Mouse (Mus musculus): Measurements from ENCODE around the gene Fxyd6. TPM values are rescaled to one million over a fixed set of nuclear protein-coding genes. Genes with fewer than 3 reads are reported as not detected.

Gene Fxyd6
- polyA plus RNA-seq, 1 experiment = 18.9 TPM

GRCm38 (mm10) chr9:45415912-45416311 lies 45.9 kb downstream of the Fxyd6 start:
- WGBS = 62% methylated on average over 4 of the region's 4 CpGs
- H3K27me3 ChIP-seq (ENCODE audit: control insufficient read depth, insufficient read depth, low read length) = no peaks in the 10 kb centered on the region
- H3K4me3 ChIP-seq (ENCODE audit: low read depth, low read length) = no peak overlapping the region
- peaks cover 9% of the 10 kb centered on the region; the same call in 1 of the 2 replicates for H3K4me1 ChIP-seq (ENCODE audit: control insufficient read depth, insufficient read depth, insufficient read length, low read length)
- TF ChIP-seq POLR2A (IDR thresholded peaks at IDR 0.05; ENCODE audit: low read depth, low read length) (no peak), CTCF (IDR thresholded peaks at IDR 0.05; ENCODE audit: extremely low read depth, insufficient read length, insufficient replicate concordance, low read depth, low read length) (peak; percentile 12; the same call in 1 of the 2 replicates)
- H3K27ac ChIP-seq (ENCODE audit: insufficient read depth, low read depth, low read length) = no peak overlapping the region
- H3K36me3 ChIP-seq (ENCODE audit: control insufficient read depth, insufficient read depth, low read length) = no peaks in the 10 kb centered on the region

- Histone ChIP-seq H3K4me1 (ENCODE audit: control insufficient read depth, insufficient read depth, insufficient read length, low read length) (peaks cover 5% of the 10 kb centered on the region; the same call in 1 of the 2 replicates), H3K4me3 (ENCODE audit: low read depth, low read length) (peak overlapping the region; percentile 7; the same call in 1 of the 2 replicates), H3K27ac (ENCODE audit: insufficient read depth, low read depth, low read length) (no peak overlapping the region), H3K36me3 (ENCODE audit: control insufficient read depth, insufficient read depth, low read length) (no peaks in the 10 kb centered on the region), H3K27me3 (ENCODE audit: control insufficient read depth, insufficient read depth, low read length) (no peaks in the 10 kb centered on the region)
- WGBS = 8% methylated on average over 8 of the region's 8 CpGs
- TF ChIP-seq POLR2A (IDR thresholded peaks at IDR 0.05; ENCODE audit: low read depth, low read length) = no peak
- TF ChIP-seq CTCF (IDR thresholded peaks at IDR 0.05; ENCODE audit: extremely low read depth, insufficient read length, insufficient replicate concordance, low read depth, low read length) = peak; percentile 74; the same call in 1 of the 2 replicates
Observed at GRCm38 (mm10) chr9:45417245-45417644, 47.3 kb downstream of the Fxyd6 start.

- Histone ChIP-seq H3K36me3 (ENCODE audit: control insufficient read depth, insufficient read depth, low read length) (no peaks in the 10 kb centered on the region), H3K27ac (ENCODE audit: insufficient read depth, low read depth, low read length) (no peak overlapping the region), H3K4me3 (ENCODE audit: low read depth, low read length) (no peak overlapping the region), H3K27me3 (ENCODE audit: control insufficient read depth, insufficient read depth, low read length) (no peaks in the 10 kb centered on the region), H3K4me1 (ENCODE audit: control insufficient read depth, insufficient read depth, insufficient read length, low read length) (peaks cover 4% of the 10 kb centered on the region; the same call in 1 of the 2 replicates)
- TF ChIP-seq CTCF (IDR thresholded peaks at IDR 0.05; ENCODE audit: extremely low read depth, insufficient read length, insufficient replicate concordance, low read depth, low read length) (no peak), POLR2A (IDR thresholded peaks at IDR 0.05; ENCODE audit: low read depth, low read length) (no peak)
- 61% methylated on average over 8 of the region's 8 CpGs for WGBS
Observed at GRCm38 (mm10) chr9:45418252-45418651, 48.3 kb downstream of the Fxyd6 start.

GRCm38 (mm10) chr9:45421209-45421608 lies 51.2 kb downstream of the Fxyd6 start:
- TF ChIP-seq CTCF (IDR thresholded peaks at IDR 0.05; ENCODE audit: extremely low read depth, insufficient read length, insufficient replicate concordance, low read depth, low read length) (peak; percentile 41; the same call in 1 of the 2 replicates), POLR2A (IDR thresholded peaks at IDR 0.05; ENCODE audit: low read depth, low read length) (no peak)
- H3K36me3 ChIP-seq (ENCODE audit: control insufficient read depth, insufficient read depth, low read length) = no peaks in the 10 kb centered on the region
- no peaks in the 10 kb centered on the region for H3K27me3 ChIP-seq (ENCODE audit: control insufficient read depth, insufficient read depth, low read length)
- no peak overlapping the region for H3K4me3 ChIP-seq (ENCODE audit: low read depth, low read length)
- H3K27ac ChIP-seq (ENCODE audit: insufficient read depth, low read depth, low read length) = no peak overlapping the region
- H3K4me1 ChIP-seq (ENCODE audit: control insufficient read depth, insufficient read depth, insufficient read length, low read length) = peaks cover 4% of the 10 kb centered on the region; the same call in 1 of the 2 replicates
- WGBS = 69% methylated on average over 8 of the region's 8 CpGs

GRCm38 (mm10) chr9:45422761-45423298 lies 52.8 kb downstream of the Fxyd6 start:
- Histone ChIP-seq H3K4me1 (ENCODE audit: control insufficient read depth, insufficient read depth, insufficient read length, low read length) (no peaks in the 10 kb centered on the region), H3K27me3 (ENCODE audit: control insufficient read depth, insufficient read depth, low read length) (no peaks in the 10 kb centered on the region), H3K36me3 (ENCODE audit: control insufficient read depth, insufficient read depth, low read length) (no peaks in the 10 kb centered on the region), H3K4me3 (ENCODE audit: low read depth, low read length) (no peak overlapping the region), H3K27ac (ENCODE audit: insufficient read depth, low read depth, low read length) (no peak overlapping the region)
- TF ChIP-seq POLR2A (IDR thresholded peaks at IDR 0.05; ENCODE audit: low read depth, low read length) = no peak
- TF ChIP-seq CTCF (IDR thresholded peaks at IDR 0.05; ENCODE audit: extremely low read depth, insufficient read length, insufficient replicate concordance, low read depth, low read length) = no peak
- WGBS = 78% methylated on average over 7 of the region's 7 CpGs

GRCm38 (mm10) chr9:45426456-45426855 lies 56.5 kb downstream of the Fxyd6 start, which contains the start of gene Dscaml1:
Gene Dscaml1 (plus strand): TSS chr9:45426628.
- no peaks in the 10 kb centered on the region for H3K4me1 ChIP-seq (ENCODE audit: control insufficient read depth, insufficient read depth, insufficient read length, low read length)
- TF ChIP-seq POLR2A (IDR thresholded peaks at IDR 0.05; ENCODE audit: low read depth, low read length) (no peak), CTCF (IDR thresholded peaks at IDR 0.05; ENCODE audit: extremely low read depth, insufficient read length, insufficient replicate concordance, low read depth, low read length) (no peak)
- H3K36me3 ChIP-seq (ENCODE audit: control insufficient read depth, insufficient read depth, low read length) = no peaks in the 10 kb centered on the region
- H3K4me3 ChIP-seq (ENCODE audit: low read depth, low read length) = no peak within 1 kb of the TSS
- 70% methylated on average over 4 of the region's 4 CpGs for WGBS
- no peak within 1 kb of the TSS for H3K27ac ChIP-seq (ENCODE audit: insufficient read depth, low read depth, low read length)
- peaks cover 23% of the 10 kb centered on the region for H3K27me3 ChIP-seq (ENCODE audit: control insufficient read depth, insufficient read depth, low read length)

GRCm38 (mm10) chr9:45429392-45429791 lies 59.4 kb downstream of the Fxyd6 start:
- H3K27me3 ChIP-seq (ENCODE audit: control insufficient read depth, insufficient read depth, low read length) = peaks cover 34% of the 10 kb centered on the region
- H3K36me3 ChIP-seq (ENCODE audit: control insufficient read depth, insufficient read depth, low read length) = no peaks in the 10 kb centered on the region
- WGBS = 23% methylated on average over 5 of the region's 5 CpGs
- H3K4me3 ChIP-seq (ENCODE audit: low read depth, low read length) = no peak overlapping the region
- H3K4me1 ChIP-seq (ENCODE audit: control insufficient read depth, insufficient read depth, insufficient read length, low read length) = no peaks in the 10 kb centered on the region
- no peak for TF ChIP-seq CTCF (IDR thresholded peaks at IDR 0.05; ENCODE audit: extremely low read depth, insufficient read length, insufficient replicate concordance, low read depth, low read length)
- TF ChIP-seq POLR2A (IDR thresholded peaks at IDR 0.05; ENCODE audit: low read depth, low read length) = no peak
- no peak overlapping the region for H3K27ac ChIP-seq (ENCODE audit: insufficient read depth, low read depth, low read length)

Measured in small intestine, adult 2 months (tissue).